Mouse (Mus musculus): ENCODE measurements around the gene Btbd2. TPM values are rescaled to one million over a fixed set of nuclear protein-coding genes. Genes with fewer than 3 reads are reported as not detected.
A peak's percentile ranks its signal among the peaks of the same experiment; 100 is the strongest.

Btbd2 gene
- polyA plus RNA-seq, 1 experiment from 2014 or later, result 31.9 TPM

DNA sequence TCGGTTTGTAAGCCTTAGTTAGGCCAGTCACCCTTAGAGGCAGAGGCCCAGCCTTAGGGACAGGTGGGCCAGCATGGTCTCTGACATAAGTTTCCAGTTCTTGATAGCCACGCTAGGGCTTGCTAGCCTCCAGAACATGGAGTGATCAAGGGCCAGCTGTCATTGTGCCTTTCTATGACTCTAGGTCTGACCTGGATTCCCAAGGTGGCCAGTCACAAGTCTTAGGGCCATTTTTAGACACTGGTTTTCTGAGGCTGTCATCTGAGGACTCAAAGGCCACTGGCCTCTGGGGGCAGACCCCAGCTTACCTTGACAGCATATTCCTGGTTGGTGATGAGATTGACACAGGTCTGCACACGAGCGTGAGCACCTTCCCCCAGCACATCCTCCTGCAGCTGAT, 14.4 kb upstream of the Btbd2 start:
- DNase-seq (ENCODE audit: low spot score), result no peak

- no peak for DNase-seq (ENCODE audit: low spot score)
Measured at GRCm38 (mm10) chr10:80670531-80670930, 13.7 kb upstream of the Btbd2 start.

DNA sequence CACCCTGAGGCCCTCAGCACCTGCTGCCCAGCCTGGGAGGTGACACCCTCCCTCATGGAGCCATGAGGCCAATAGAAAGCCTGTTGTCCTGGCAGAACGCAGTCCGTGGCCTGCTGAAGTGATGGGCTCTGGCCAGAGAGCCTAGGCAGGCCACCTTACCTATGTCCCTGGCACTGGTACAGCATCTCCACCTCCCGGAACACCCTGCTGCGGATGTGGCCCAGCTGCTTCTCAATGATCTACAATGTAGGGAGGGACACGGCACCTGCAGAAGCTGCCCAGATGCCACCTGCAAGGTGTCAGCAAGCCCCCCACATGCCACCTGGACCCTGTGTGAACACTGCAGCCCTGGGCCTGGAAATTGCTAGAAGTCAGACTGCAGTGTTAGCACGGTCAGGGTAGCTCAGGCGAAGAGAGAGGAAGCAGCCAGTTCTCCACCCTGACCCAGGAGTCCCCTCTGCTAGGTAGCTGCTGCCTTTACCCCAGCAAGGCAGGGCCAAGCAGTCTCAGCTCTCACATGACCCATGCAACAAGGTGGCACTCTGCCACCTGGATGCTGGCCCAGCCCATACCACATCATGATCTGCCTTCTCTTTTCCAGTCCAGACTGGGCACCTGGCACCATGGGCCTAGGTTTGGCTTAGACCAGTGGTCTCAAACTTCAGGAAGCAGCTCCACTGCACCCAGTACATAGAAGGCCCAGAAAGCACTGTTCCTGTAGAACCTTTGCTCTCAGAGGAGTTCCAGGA, 13.0 kb upstream of the Btbd2 start:
- DNase-seq (ENCODE audit: low spot score), result no peak

- DNase-seq (ENCODE audit: low spot score), result no peak
Measured at GRCm38 (mm10) chr10:80669018-80669417, 12.1 kb upstream of the Btbd2 start.

DNA sequence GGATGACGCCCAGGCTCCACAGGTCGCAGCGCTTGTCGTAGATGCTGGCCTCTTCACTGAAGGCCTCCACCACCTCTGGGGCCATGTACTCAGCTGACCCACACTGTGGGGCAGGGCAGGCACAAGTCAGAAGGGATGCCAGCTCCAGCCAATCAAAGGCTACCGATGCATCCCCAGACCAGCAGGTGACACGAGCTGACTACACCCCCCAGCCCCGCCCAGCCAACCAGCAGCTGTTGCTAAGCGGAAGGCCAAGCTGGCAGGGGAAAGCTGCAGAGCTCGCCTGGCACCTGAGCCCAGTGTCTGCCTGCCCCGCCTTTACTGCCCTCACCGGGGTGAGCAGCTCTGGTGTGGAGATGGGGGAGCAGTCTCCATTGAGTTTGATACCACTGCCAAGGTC, 11.7 kb upstream of the Btbd2 start:
- no peak for DNase-seq (ENCODE audit: low spot score)

DNA sequence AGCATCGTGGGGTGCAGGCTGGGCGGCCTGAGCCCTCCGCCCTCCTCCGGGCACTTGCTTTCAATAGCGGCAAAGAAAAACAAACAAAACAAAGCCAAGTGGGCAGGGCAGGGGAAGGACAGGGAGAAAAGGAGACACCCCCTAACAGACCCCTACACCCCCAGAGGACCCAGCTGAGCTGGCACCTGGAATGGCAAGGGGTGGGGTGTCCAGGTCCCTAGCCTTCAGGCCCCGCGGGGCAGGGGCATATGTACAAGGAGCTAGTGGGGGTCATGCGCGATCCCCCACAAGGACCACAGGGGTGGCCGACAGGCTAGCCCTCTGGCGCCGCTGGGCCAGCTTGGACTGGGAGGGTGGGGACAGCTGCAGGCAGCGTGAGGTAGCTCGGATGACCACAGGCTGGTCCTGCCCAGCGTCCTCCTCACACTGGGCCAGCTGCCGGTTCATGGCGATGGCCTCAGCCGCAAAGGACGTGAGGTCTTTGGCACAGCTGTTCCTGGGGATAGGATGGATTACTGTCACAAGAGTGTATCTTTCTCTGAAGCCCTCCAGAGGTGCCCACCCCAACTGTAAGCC, 10.1 kb upstream of the Btbd2 start:
- DNase-seq (ENCODE audit: low spot score), result no peak

DNA sequence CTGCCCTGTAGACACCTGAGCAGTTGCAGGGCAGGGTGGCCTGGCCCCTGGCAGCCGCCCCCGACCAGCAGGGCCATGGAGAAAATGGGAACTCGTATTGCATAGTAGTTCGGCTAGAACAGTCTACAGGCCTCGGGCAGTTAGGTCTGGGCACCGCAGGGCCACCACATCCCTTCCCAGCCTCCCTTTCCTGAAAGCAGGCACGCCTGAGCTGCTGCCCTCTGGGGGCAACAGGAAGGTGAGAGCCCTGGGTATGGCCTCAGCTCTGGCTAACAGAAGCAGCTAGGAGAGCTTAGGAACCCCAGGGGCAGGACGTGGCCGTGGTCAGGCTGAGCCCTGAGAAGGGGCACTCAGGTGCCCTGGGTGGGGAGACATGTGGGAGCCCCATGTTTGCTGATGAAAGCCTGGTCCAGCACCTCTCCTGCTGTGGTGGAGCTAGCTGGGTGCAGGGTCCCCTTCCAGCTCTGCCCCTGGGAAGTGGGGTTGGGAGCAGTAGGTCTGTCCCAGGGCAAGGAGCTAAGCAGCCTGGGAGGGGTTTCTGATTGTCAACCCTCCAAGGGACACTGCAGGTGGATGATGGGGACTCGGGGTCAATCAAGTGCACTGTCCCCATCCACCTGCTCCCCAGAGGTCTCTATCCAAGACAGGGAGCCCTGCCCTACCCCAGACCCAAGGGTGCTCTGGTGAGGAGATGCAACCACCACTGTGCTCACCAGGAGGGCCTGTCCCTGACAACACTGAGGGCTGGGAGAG, 9.3 kb upstream of the Btbd2 start:
- no peak for DNase-seq (ENCODE audit: low spot score)

- DNase-seq (ENCODE audit: low spot score), result no peak
Measured at GRCm38 (mm10) chr10:80665459-80665858, 8.6 kb upstream of the Btbd2 start.

GRCm38 (mm10) chr10:80665016-80665380, 8.1 kb upstream of the Btbd2 start:
- DNase-seq (ENCODE audit: low spot score), result no peak

- DNase-seq (ENCODE audit: low spot score), result no peak
Measured at GRCm38 (mm10) chr10:80664197-80665015, 7.5 kb upstream of the Btbd2 start.

DNA sequence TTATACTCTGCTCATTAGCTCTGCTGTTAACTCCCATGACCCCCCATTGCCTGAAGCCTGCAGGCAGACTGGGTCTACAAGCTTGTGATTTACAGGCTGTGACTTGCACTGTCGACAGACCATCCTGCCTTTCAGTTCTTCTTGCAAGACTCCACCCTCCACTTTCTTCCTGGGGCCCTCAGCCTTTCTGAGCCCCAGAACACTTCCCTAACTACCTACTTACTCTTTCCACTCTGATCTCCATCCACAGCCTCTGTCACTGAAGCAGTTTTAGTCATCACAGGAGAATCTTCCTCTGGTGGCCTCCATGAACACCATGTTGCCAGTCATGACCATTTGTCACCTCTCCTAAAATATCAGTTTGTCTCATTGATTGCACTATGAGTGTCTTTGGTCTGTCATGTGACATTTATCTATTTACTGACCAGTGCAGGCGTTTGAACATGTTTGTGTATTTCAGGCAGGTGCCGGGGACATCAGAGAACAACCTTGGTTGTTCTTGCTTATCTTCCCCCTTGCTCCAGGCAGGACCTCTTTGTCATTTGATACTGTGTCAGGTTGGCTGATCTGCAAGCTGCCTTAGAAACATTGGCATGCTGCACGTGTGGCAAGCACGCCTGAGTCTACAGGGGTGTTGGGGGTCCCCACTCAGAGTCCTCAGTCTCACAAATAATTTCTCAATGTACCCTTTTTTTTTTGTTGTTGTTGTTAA, 6.8 kb upstream of the Btbd2 start:
- DNase-seq (ENCODE audit: low spot score), result peak; percentile 30

GRCm38 (mm10) chr10:80661149-80661548, 4.3 kb upstream of the Btbd2 start:
- peak; percentile 83 for DNase-seq (ENCODE audit: low spot score)

DNA sequence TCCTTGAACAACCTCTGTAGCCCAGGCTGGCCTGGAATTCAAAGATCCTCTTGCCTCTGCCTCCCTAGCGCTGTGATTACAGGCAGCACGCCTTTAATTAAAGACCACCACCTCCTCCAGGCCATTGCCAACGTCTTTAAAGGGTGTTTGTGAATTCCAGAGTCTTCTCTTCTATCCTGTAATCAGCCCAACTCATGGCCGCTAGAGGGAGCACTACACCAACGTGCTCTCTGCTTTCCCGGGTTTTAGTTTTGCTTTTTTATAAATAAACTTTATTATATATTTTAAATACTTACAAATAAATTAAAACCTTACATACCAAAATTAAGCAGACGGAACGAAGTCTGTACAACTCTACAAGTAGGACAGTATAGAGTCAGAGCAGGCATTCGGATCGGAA, 2.3 kb upstream of the Btbd2 start:
- DNase-seq (ENCODE audit: low spot score), result peak; percentile 72

DNA sequence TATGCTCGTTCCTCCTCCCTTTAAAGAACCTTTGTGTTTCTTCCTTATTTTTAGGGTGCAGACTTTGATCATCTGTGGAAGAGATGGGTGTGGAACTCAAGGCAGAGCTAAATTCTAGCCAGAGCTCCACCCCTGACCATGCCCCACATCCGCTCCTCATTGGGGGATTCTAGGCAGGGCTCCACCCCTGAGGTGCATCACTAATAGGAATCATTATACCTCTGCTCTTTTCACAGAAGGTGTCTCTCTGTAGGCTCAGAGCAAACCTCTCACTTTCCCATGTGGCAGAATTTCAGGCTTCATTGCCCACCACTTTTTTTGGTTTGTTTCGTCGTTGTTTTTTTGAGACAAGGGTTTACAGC, 2.0 kb upstream of the Btbd2 start:
- DNase-seq (ENCODE audit: low spot score), result peak; percentile 60

DNA sequence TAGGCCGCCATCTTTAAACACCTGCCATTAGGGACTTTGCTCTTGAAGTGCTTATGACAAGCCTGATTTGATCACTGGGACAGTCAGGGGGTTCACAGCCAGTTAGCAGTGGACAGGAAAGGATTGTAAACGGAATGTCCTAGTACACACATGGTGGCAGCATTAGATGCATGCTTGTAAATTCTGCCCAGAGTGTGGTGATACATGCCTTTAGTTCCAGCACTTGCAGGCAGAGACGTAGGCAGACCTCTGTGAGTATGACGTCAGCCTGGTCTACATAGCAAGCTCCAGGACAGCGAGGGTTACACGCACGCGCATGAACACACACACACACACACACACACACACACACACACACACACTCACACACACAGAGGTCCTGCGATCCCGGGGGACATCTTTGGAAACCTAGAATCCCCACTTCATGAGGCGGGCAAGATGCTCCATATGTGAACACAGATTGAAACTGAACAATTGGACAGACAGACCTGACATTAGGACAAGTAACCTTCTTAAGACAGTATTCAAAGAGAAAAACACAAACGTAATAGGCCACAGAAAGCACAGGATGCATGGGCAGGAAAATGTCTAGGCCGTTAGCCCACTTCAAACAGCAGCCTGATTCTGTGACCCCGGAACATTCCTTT, 1.4 kb upstream of the Btbd2 start:
- peak; percentile 52 for DNase-seq (ENCODE audit: low spot score)

GRCm38 (mm10) chr10:80656130-80656862, 575 bp downstream of the Btbd2 start:
- peak; percentile 94 for DNase-seq (ENCODE audit: low spot score)

DNA sequence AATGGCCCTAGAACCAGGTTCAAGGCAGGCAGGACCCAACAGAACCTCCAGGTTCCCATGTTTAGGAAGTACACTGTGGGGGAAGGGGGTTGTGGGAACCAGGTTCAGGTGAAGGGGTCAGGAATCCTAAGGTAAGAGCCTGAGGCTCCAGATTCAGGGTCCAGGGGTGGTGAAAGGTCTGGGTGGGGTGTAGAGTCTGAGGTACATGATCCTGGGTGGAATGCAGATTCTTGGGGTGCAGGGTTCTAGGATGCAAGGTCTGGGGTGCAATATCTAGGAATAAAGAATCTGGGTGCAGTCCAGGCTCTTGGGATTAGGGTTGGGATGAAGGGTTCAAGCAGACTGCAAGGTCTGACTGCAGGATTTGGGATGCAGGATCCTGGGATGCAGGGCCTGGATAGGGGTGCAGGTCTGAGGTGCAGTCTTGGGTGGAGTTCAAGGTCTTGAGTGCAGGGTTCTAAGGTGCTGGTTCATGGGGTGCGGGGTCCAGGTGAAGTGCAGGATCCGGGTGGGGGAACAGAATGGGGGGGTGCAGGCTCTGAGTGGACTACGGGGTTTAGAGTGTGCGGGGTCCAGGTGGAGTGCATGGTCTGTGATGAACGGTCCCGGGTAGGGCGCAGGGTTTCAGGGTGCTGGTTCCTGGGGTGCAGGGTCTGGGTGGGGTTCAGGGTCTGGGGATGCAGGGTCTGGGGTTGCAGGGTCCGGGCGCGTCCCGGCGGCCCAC, 1.3 kb downstream of the Btbd2 start:
- DNase-seq (ENCODE audit: low spot score), result no peak

DNA sequence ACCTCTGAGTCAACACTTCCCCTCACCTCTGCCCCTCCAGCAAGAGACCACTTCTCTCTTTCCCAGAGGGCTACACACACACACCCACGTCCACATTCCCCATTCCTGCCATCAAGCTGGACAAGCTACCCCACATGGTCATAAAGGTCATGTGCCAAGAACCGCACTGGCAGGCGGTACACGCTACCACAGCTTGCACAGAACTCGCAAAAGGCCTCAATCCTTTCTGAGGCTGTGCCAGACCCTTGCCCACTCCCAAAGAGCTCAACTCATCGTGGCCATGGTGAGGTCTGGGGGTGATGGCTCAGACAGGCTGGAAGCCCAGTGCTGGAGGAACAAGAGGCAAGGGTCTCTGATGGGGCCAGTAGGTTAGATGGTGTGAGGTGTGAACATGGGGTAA, 2.0 kb downstream of the Btbd2 start:
- DNase-seq (ENCODE audit: low spot score), result no peak

DNA sequence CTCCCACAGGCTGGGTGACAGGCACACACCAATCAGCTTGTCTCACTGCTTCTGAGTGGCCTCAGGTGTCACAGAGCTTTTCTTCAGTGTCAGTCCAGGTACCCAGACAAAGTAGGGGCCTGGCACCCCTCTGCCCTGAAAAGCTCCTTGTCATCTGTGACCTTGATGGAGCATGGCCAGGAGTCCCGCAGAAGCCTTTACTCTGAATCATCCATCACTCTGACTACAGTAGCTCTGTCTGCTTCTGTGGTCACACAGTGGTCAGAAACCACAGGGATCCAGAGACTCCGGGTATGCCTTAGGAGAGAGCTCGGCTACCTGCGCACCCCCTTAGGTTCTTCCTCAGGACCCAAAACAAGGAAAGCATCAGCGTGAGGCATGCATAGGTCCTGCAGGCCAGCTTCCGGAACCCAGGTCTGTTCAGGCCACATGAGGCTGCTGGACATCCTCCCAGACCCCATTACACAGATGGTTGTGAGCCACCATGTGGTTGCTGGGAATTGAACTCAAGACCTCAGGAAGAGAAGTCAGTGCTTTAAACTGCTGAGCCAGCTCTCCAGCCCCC, 3.6 kb downstream of the Btbd2 start:
- no peak for DNase-seq (ENCODE audit: low spot score)
